Mouse (Mus musculus) C3H10T1/2 (cell line): ENCODE results near the gene Ccdc130. TPM values are rescaled to one million over a fixed set of nuclear protein-coding genes. Genes with fewer than 3 reads are reported as not detected.

ENCODE experiments used
- polyA plus RNA-seq, 2 experiments: library from polyadenylated mRNA; unstranded; fragments of >200 nt; fragmentation: generic; extraction: Trizol; gene quantifications; one replicate each; pipeline ENCODE4 v1.2.1; 2012; ENCODE audit warnings: missing spikeins in 2 of 2

The Ccdc130 gene
- 10 to 100 TPM in 1 of 2 experiments, 1 to 10 TPM in 1; 4.9 to 18.8 TPM for polyA plus RNA-seq

GRCm38 (mm10) chr8:84269950-84270773 lies at the start of gene Ccdc130:
Gene Ccdc130 (minus strand): TSS chr8:84270380.

DNA sequence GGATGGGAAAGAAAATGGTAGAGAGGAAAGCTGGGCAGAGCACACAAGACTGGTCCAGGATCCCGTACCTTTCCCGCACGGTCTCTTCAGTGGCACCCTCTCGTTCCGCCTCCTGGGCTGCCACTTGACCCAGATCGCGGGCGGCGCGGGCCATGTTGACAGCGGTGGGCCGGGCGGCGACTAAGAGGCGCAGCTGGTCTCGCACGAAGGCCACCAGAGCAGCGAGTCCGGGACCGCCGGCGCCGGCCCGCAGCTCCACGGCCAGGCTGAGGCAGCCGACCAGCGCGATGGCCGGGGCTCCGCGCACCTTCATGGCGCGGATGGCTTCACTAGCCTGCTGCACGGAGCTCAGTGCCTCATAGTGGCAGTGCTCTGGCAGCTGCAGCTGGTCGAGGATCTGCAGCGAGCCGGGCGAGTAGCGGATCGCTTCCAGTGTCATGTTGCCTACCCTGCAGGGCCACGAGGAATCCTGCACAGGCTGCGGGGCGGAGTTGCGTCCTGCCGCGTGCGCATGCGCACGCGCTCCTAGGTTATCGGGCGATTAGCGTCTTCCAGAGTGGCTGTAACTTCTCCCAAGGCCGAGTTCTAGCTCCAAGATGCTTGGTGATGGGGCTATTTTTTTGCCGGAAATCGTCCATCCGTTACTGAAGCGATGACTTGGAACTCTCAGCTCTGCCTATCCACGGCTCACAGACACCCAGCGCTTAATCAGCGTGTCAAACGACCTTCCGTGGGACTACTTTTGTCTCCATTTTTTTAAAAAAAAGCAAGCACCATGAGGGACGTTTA lies 13.2 kb downstream of the Ccdc130 start, which contains the start of gene Mri1:
Gene Mri1, minus strand, starts transcription at position 505 of the 789 bp plus-strand sequence.

DNA sequence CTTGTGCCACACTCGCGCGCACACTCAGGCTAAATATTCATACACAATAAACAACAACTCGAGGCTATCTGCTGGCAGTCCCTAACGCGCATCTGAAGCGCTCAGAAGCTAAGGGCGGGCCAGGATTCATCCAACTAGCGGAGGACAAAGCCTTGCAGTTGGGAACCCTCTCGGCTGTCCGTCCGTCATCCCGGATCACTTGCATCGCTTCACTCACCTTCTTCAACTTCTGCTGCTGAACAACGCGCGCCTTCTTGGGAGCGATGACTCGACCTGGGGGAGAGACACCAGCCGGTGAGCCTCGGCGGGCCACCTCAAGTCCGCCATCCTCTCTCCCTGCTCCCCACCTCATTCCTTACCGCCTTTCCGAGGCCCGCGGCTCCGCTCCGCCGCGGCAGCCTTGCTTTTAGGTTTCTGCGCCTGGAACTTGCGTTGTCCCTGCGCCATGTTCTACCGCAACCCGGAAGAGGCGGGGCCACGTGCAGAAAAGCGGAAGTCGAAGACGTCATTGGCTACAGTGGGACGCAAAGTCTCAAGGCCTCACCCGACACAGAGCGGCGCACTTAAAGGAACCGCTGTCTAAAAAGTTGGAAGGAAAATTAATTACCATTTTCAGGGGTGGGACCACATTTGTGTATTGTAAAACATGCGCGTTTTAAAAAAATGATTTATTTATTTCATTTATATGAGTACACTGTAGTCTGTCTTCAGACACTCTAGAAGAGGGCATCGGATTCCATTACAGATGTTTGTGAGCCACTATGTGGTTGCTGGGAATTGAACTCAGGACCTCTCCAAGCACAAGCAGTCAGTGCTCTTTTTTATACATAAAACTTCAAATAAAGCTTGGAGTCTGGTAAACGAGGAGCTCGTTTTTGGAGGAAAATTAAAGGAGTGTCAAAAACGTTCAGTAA lies 20.7 kb downstream of the Ccdc130 start, which contains the start of gene D8Ertd738e:
Gene D8Ertd738e, minus strand, starts transcription at position 463 of the 914 bp plus-strand sequence.

GRCm38 (mm10) chr8:84236998-84237473 lies 33.1 kb downstream of the Ccdc130 start, which contains the start of gene Zswim4:
Gene Zswim4 (minus strand): TSS chr8:84237055.

Other genes with a start within 250 kb of the Ccdc130 start
- under 1 TPM; 0.08 to 0.14 TPM for gene Palm3, start 248.9 kb downstream of the Ccdc130 start, polyA plus RNA-seq
- gene Il27ra, start 227.8 kb downstream of the Ccdc130 start, polyA plus RNA-seq, result under 1 TPM in 1 of 2 experiments, not detected in 1; 0.01 TPM
- gene Rln3, start 225.4 kb downstream of the Ccdc130 start, polyA plus RNA-seq, result not detected
- gene Gm10643, start 205.2 kb downstream of the Ccdc130 start, polyA plus RNA-seq, result 1 to 10 TPM in 1 of 2 experiments, under 1 TPM in 1; 0.18 to 1.1 TPM
- gene Rfx1, start 203.5 kb downstream of the Ccdc130 start, polyA plus RNA-seq, result 10 to 100 TPM in 1 of 2 experiments, 1 to 10 TPM in 1; 5.9 to 13.7 TPM
- gene Dcaf15, start 165.6 kb downstream of the Ccdc130 start, polyA plus RNA-seq, result 10 to 100 TPM; 25.8 to 33.2 TPM
- 10 to 100 TPM in 1 of 2 experiments, 1 to 10 TPM in 1; 5.4 to 12.8 TPM for gene Podnl1, start 144.4 kb downstream of the Ccdc130 start, polyA plus RNA-seq
- 10 to 100 TPM; 37.0 to 44.8 TPM for gene Cc2d1a, start 122.4 kb downstream of the Ccdc130 start, polyA plus RNA-seq
- 1 to 10 TPM in 1 of 2 experiments, under 1 TPM in 1; 0.60 to 1.3 TPM for gene 4930432K21Rik, start 122.4 kb downstream of the Ccdc130 start, polyA plus RNA-seq
- gene Nanos3, start 85.2 kb downstream of the Ccdc130 start, polyA plus RNA-seq, result 1 to 10 TPM; 1.2 to 2.4 TPM
- gene Zswim4, start 33.3 kb downstream of the Ccdc130 start, polyA plus RNA-seq, result 1 to 10 TPM; 3.2 to 8.1 TPM
- gene D8Ertd738e, start 20.7 kb downstream of the Ccdc130 start, polyA plus RNA-seq, result 100 to 1,000 TPM; 269 to 302 TPM
- 10 to 100 TPM; 12.3 to 34.7 TPM for gene Mri1, start 13.1 kb downstream of the Ccdc130 start, polyA plus RNA-seq
- 10 to 100 TPM in 1 of 2 experiments, 1 to 10 TPM in 1; 3.8 to 11.3 TPM for gene Cacna1a, start 118.1 kb upstream of the Ccdc130 start, polyA plus RNA-seq